Mouse (Mus musculus): Measurements from ENCODE around the gene Gucy2c. TPM values are rescaled to one million over a fixed set of nuclear protein-coding genes. Genes with fewer than 3 reads are reported as not detected.

The Gucy2c gene
- polyA plus RNA-seq, 1 experiment = 0.10 TPM

GRCm38 (mm10) chr6:136742352-136743118 lies 39.0 kb downstream of the Gucy2c start:
- DNase-seq (ENCODE audit: extremely low spot score in 1 of 2, low spot score in 1 of 2) = peak; percentile 68 to 98

DNA sequence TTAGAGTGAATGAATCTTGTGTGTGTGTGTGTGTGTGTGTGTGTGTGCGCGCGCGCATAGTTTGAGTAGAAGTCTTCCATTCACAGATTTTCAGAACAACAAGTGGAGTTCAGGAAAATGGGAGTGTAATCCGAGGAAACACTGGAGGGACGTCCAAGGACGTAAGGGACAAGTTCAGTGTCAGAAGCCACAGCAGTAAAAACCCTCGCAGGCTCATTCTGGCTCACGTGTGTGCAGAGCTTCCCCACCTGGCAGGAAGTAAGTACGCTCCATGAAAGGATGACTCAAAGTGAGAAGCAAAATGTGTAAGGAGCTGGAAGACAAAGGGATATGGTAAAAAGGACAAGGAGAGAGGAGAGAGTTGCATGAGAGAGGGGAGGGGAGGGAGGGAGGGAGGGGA lies 40.3 kb downstream of the Gucy2c start:
- no peak for DNase-seq (ENCODE audit: extremely low spot score in 1 of 2, low spot score in 1 of 2)

DNA sequence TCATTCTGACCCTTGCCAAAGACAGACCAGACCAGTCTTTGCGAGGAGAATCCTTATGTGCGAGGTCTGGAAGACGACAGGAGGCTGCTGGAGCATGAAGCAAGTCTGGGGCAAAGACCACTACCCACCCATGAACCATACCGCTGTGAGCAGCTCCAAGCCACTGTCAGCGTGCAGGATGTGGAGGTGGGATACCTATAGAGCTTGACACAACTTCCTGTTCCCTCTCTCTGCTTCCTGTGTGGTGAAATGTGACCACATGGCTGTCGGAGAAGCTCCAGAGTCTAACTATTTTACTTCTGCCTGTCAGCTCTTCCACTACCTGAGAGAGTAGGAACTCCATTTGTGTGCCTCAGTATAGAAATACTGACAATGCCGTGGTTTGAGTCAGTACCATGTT lies 45.8 kb downstream of the Gucy2c start:
- DNase-seq (ENCODE audit: extremely low spot score in 1 of 2, low spot score in 1 of 2) = no peak

GRCm38 (mm10) chr6:136728144-136728543 lies 53.4 kb downstream of the Gucy2c start:
- DNase-seq (ENCODE audit: extremely low spot score in 1 of 2, low spot score in 1 of 2) = no peak

- DNase-seq (ENCODE audit: extremely low spot score in 1 of 2, low spot score in 1 of 2) = no peak
Measured at GRCm38 (mm10) chr6:136723171-136723570, 58.4 kb downstream of the Gucy2c start.

DNA sequence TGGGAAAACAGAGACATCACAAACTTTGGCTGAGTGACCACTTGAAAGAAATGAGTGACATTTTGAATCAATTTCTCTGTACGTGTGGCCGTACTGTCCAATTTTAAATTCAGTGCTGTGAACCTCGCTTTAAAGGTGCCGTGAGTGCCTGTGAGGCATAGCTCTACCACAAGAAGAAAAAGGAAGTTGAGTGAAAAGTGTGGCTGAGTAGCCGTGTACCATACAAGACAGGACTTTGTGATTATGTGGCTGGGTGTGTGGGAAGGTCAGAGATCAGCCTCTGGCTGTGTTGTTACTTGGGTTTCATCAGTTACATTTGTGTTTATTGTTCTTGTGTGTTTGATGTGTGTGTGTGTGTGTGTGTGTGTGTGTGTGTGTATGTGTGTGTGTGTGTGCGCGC lies 59.0 kb downstream of the Gucy2c start:
- no peak for DNase-seq (ENCODE audit: extremely low spot score in 1 of 2, low spot score in 1 of 2)

DNA sequence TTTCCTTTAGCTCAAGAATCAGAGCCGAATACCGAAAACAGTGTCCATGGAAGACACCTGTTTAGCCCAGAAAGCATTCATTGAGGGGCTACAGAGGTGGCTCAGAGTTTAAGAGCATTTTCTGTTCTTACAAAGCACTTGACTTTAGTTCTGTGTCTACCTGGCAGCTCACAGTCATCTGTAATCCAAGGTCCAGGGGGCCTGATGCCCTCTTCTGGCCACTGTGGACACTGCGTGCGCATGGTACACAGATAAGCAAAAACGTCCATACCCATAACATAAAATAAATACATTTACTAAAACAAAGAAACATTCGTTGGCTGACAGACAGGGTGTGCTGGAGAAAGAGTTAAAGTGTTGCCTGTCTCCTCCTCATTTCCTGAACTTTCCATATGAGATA lies 59.6 kb downstream of the Gucy2c start:
- DNase-seq (ENCODE audit: extremely low spot score in 1 of 2, low spot score in 1 of 2) = peak; percentile 11 to 67

GRCm38 (mm10) chr6:136720436-136720835 lies 61.1 kb downstream of the Gucy2c start:
- no peak for DNase-seq (ENCODE audit: extremely low spot score in 1 of 2, low spot score in 1 of 2)

- no peak for DNase-seq (ENCODE audit: extremely low spot score in 1 of 2, low spot score in 1 of 2)
Measured at GRCm38 (mm10) chr6:136715881-136716431, 65.6 kb downstream of the Gucy2c start.

DNA sequence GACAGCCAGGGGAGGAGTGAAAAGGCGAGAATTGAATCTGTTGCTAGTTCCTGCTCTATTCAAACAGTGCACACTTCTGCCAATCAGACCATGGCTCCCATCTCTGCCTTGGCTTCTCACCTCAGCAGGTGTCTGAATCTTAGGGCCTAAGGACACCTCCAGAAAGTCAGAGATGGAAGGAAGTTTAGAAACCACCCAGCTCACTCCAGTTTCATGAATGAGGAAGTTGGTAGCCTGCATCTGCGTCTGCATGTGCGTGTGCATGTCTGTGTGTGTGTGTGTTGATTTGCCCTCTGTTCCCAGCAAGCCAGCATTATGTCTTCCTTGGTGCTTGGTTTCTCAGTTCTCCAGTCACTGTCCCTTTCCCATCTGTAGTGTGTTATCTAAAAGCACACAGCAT lies 67.5 kb downstream of the Gucy2c start:
- no peak for DNase-seq (ENCODE audit: extremely low spot score in 1 of 2, low spot score in 1 of 2)

- no peak for DNase-seq (ENCODE audit: extremely low spot score in 1 of 2, low spot score in 1 of 2)
Measured at GRCm38 (mm10) chr6:136710408-136710807, 71.2 kb downstream of the Gucy2c start.

DNA sequence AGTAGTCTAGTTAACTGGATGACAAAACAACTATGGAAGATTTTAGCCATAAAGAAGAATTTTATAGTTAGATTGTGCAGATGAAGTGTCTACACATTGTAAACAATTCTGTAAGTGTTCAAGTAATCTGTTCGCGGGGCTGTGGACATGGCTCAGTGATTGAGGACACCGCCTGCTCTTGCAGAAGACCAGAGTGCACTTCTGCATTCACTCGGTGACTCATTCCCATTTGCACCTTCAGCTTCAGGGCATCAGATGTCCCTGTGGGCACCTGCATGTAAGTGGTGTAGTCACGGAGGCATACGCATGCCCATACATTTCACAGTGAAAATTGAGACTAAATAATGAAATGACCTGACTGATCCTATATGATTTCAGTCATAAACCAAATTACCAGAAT lies 73.0 kb downstream of the Gucy2c start:
- no peak for DNase-seq (ENCODE audit: extremely low spot score in 1 of 2, low spot score in 1 of 2)

DNA sequence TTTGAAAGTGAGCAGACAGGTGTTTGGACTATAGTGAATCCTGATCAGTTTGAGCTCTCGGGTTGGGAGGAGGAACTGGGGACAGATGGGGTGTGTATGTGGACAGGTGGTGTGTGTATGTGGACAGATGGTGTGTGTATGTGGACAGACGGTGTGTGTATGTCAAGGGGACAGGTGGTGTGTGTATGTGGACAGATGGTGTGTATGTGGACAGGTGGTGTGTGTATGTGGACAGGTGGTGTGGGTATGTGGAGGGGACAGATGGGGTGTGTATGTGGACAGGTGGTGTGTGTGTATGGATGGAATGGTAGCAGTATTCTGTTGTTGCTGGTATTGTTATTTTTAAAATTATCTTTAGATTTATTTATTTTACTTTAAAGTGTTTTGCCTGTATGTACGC lies 79.7 kb downstream of the Gucy2c start:
- no peak for DNase-seq (ENCODE audit: extremely low spot score in 1 of 2, low spot score in 1 of 2)

DNA sequence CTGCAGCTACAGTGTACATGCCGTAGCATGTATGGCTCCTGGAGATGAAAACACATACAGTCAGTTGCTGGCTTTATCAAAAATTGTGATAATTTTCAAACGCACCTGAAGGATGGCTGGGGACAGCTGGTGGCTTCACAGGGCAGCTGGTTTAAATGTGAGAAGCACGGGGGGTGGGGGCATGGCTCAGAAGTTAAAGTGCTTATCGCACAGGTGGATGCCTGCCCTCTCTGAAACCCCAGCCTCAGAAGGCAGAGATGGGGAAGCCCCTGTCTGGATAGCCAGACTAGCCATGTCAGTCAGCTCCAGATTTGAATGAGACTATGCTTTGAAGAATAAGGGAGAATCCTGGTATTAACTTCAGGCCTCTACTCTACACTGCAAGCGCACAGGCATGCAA lies 80.4 kb downstream of the Gucy2c start:
- no peak for DNase-seq (ENCODE audit: extremely low spot score in 1 of 2, low spot score in 1 of 2)

GRCm38 (mm10) chr6:136691314-136691713 lies 90.3 kb downstream of the Gucy2c start:
- no peak for DNase-seq (ENCODE audit: extremely low spot score in 1 of 2, low spot score in 1 of 2)

- no peak for DNase-seq (ENCODE audit: extremely low spot score in 1 of 2, low spot score in 1 of 2)
Measured at GRCm38 (mm10) chr6:136690527-136690926, 91.0 kb downstream of the Gucy2c start.

DNA sequence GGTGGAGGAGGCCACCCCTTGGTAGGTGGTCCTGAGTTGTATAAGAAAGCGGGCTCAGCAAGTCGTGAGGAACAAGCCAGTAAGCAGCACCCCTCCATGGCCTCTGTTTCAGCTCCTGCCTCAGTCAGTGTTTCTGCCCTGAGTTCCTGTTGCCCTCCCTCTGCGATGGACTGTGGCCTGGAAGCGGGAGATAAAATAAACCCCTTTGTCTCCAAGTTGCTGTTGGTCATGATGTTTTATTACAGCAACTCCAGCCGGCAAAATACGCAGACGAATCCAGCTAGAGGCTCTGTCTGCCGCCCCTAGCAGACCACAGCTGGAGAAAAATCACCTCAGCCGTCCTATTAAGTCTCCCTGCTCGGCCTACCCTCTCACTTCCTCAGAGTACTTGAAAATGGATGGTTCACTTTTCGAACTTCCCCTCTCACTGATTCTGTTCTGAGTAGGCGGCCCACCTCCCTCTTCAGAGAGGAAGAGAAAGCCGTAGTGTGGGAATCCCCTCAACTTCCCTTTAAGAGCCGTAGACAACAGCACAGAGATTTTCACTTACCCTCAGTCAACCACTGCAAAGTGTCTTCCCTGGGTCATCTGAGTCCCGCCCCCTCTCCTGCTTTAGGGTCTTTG lies 91.7 kb downstream of the Gucy2c start:
- peak in 1 of 2 experiments; percentile 4 for DNase-seq (ENCODE audit: extremely low spot score in 1 of 2, low spot score in 1 of 2)

- DNase-seq (ENCODE audit: extremely low spot score in 1 of 2, low spot score in 1 of 2) = no peak
Measured at GRCm38 (mm10) chr6:136685433-136685832, 96.1 kb downstream of the Gucy2c start.

DNA sequence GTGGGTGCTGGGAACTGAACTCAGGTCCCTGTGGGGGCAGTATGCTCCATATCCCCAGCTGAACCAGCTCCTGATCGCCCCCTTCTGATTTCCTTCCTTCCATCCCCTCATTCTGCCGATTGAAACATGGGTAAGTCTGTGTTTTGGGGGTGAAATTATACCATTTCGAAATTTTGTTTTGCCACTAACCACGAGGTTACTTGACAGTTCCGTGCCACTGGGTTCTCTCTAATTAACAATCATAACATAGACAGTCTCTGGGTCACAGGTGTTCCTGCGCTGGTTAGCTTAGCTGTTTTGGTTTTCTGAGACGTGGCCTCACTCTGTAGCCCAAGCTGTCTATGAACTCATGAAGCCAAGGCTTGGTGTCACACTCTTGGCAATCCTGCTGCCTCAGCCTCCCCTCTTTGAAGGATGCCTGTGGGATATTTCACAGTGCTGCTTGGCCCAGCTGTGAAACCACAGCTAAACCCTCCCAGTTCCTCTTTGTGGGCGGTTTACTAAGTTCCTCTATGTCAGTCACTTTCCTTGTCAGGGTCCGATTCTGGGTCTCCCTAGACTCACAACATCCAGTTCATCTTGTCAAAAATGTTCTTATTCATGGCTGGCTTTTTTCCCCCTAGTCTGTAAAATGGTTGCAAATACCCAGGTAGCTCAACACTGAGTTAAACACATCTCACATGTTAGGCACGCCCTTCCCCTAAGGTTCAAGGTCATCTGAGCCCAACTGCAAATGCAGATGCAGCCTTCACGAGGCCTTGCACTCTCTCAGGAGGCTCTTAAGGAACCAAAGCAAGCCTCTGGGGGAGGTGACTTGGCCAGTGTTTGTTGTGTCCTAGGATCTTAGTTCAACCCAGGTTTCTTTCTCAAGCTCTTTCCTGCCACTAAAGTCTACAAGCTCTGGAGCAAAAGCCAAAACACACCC lies 97.9 kb downstream of the Gucy2c start:
- no peak for DNase-seq (ENCODE audit: extremely low spot score in 1 of 2, low spot score in 1 of 2)

GRCm38 (mm10) chr6:136679381-136679780 lies 102.2 kb downstream of the Gucy2c start:
- no peak for DNase-seq (ENCODE audit: extremely low spot score in 1 of 2, low spot score in 1 of 2)

DNA sequence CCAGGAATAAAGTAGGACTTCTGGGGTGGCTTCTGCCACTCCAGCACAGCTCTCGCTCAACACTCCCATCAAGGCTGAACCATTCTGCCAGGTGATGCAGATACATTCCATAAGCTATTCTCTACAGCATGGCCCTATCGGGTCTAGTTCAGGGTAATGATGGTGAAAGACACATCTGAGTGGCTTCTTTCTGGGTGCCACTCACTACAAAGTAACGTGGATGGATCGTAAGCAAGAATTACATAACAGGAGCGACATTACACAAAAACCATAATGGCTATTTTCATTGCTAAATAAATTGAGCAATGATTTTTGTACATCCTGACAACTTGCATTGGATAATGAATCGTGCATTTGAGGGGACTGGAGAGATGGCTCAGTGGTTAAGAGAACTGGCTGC lies 106.6 kb downstream of the Gucy2c start:
- no peak for DNase-seq (ENCODE audit: extremely low spot score in 1 of 2, low spot score in 1 of 2)
